Mouse (Mus musculus): ENCODE results near the gene D430041D05Rik.

- TF ChIP-seq MYOG (IDR thresholded peaks at IDR 0.05; ENCODE audit: control insufficient read depth in 1 of 3, insufficient read depth in 1 of 3, insufficient read length in 2 of 3, low read depth in 2 of 3) (peak in 1 of 3 experiments; percentile 24), E2F4 (IDR thresholded peaks at IDR 0.05; ENCODE audit: insufficient read depth) (no peak), POLR2AphosphoS2 (IDR thresholded peaks at IDR 0.05; ENCODE audit: insufficient read length, low read depth) (no peak), POLR2A (IDR thresholded peaks at IDR 0.05; ENCODE audit: insufficient read length, low read depth) (no peak), MAX (IDR thresholded peaks at IDR 0.05; ENCODE audit: low read depth) (no peak), USF1 (IDR thresholded peaks at IDR 0.05; ENCODE audit: low read depth) (no peak), MYOD1 (IDR thresholded peaks at IDR 0.05; ENCODE audit: control insufficient read depth in 1 of 3, insufficient read length in 2 of 3, low read depth in 2 of 3) (peak in 1 of 3 experiments; percentile 43), CEBPB (IDR thresholded peaks at IDR 0.05; ENCODE audit: insufficient read depth, poor library complexity, severe bottlenecking) (no peak), TCF12 (IDR thresholded peaks at IDR 0.05; ENCODE audit: insufficient read depth, poor library complexity, severe bottlenecking) (no peak)
Measured at GRCm38 (mm10) chr2:104251647-104252046, 159.2 kb downstream of the D430041D05Rik start.

Data from myocyte (in vitro differentiated cells).